Mouse (Mus musculus): Measurements from ENCODE around the gene Hnrnpul2. TPM values are rescaled to one million over a fixed set of nuclear protein-coding genes. Genes with fewer than 3 reads are reported as not detected.

Gene Hnrnpul2
- total RNA-seq (2023): 101 TPM

GRCm38 (mm10) chr19:8819596-8820423 is at the start of gene Hnrnpul2:
Hnrnpul2 (plus strand) TSS chr19:8820010.

GRCm38 (mm10) chr19:8770567-8771270 is 49.1 kb upstream of the Hnrnpul2 start, which contains the start of gene Tmem223:
Tmem223 (plus strand) TSS chr19:8770996.

GRCm38 (mm10) chr19:8774086-8774835 is 45.5 kb upstream of the Hnrnpul2 start, which contains the start of gene Tmem179b:
Tmem179b (minus strand) TSS chr19:8774467.

GRCm38 (mm10) chr19:8786008-8786781 is 33.6 kb upstream of the Hnrnpul2 start, which contains the start of gene Taf6l:
Taf6l (minus strand) TSS chr19:8786417.

GRCm38 (mm10) chr19:8798264-8798946 is 21.4 kb upstream of the Hnrnpul2 start, which contains the start of gene Polr2g:
Polr2g (minus strand) TSS chr19:8798577.

GRCm38 (mm10) chr19:8802130-8802821 is 17.5 kb upstream of the Hnrnpul2 start, which contains the start of gene Zbtb3:
Zbtb3 (plus strand) TSS chr19:8802555.

GRCm38 (mm10) chr19:8818801-8819595 is 812 bp upstream of the Hnrnpul2 start, which contains the start of gene Ttc9c:
Ttc9c (minus strand) TSS chr19:8819333.

GRCm38 (mm10) chr19:8829660-8830059 is 9.8 kb downstream of the Hnrnpul2 start, which contains the start of gene AC129217.1:
AC129217.1 (plus strand) TSS chr19:8829773.

GRCm38 (mm10) chr19:8837251-8837791 is 17.5 kb downstream of the Hnrnpul2 start, which contains the start of gene Bscl2:
Bscl2 (plus strand) TSS chr19:8837467.

GRCm38 (mm10) chr19:8839103-8839907 is 19.5 kb downstream of the Hnrnpul2 start, which contains the start of gene Gng3:
Gng3 (minus strand) TSS chr19:8839194.

GRCm38 (mm10) chr19:8850402-8850901 is 30.6 kb downstream of the Hnrnpul2 start, which contains the start of gene Lrrn4cl:
Lrrn4cl (plus strand) TSS chr19:8850768.

GRCm38 (mm10) chr19:8871267-8872186 is 51.7 kb downstream of the Hnrnpul2 start, which contains the start of gene Ubxn1:
Ubxn1 (plus strand) TSS chr19:8871496.

GRCm38 (mm10) chr19:8880311-8881033 is 60.7 kb downstream of the Hnrnpul2 start, which contains the start of gene Uqcc3:
Uqcc3 (minus strand) TSS chr19:8880923.

GRCm38 (mm10) chr19:8883616-8884015 is 63.8 kb downstream of the Hnrnpul2 start, which contains the start of the genes Lbhd1 and Gm49403:
Lbhd1 (plus strand) TSS chr19:8883732.
Gm49403 (plus strand) TSS chr19:8883930.

